Mouse (Mus musculus): ENCODE measurements around the gene Erc1.

DNA sequence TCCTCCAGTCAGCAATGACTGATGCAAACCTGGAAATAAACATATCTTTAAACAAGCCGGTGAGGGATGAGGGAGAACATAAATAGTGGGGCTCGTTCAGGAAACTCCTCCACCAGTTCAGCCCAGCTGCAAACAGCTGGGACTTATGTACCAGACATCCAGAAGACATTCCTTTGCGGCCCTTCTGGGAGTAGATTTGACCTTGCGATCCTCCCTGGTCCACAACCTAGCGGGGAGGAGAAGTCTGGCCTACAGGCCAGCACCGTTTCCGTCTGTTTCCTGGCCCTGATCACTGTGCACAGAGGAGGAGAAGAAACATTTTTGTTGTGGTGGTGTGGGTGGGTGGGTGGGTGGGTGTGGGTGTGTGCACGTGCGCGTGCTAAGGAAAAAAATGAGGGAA, 285.4 kb downstream of the Erc1 start:
- TF ChIP-seq CTCF (IDR thresholded peaks at IDR 0.05; ENCODE audit: extremely low read depth, insufficient read depth, insufficient read length, insufficient replicate concordance) = no peak
- TF ChIP-seq POLR2A (IDR thresholded peaks at IDR 0.05; ENCODE audit: low read depth, low read length) = no peak

Data from spleen, adult 2 months (tissue).